Mouse (Mus musculus) C2C12 (cell line): ENCODE results near the gene Ncapd2.

Experiments used
- CEBPB ChIP-seq: IDR thresholded peaks from one replicate; pipeline ENCODE4 v1.6.1; 2011; ENCODE audit warnings: low read depth, mild to moderate bottlenecking, control low read depth, moderate library complexity
- CTCF ChIP-seq: IDR thresholded peaks from one replicate; pipeline ENCODE4 v1.5.1; 2011; ENCODE audit not compliant: control insufficient read depth, insufficient read depth, insufficient read length
- MAX ChIP-seq: IDR thresholded peaks from one replicate; pipeline ENCODE4 v1.6.1; 2011; ENCODE audit warnings: mild to moderate bottlenecking, control low read depth
- MYOD1 ChIP-seq: IDR thresholded peaks from one replicate; pipeline ENCODE4 v1.6.1; 2011; ENCODE audit warnings: low read depth; ENCODE audit not compliant: control insufficient read depth, insufficient read length
- MYOG ChIP-seq: IDR thresholded peaks from one replicate; pipeline ENCODE4 v1.6.1; 2011; ENCODE audit not compliant: control insufficient read depth, insufficient read length; ENCODE audit errors: extremely low read depth
- USF1 ChIP-seq: IDR thresholded peaks from one replicate; pipeline ENCODE4 v1.6.1; 2011; ENCODE audit warnings: low read depth, mild to moderate bottlenecking, control low read depth, moderate library complexity

- TF ChIP-seq MYOG (no peak), CTCF (no peak), USF1 (no peak), MAX (no peak), MYOD1 (no peak), CEBPB (no peak)
These were observed 27.5 kb downstream of the Ncapd2 start for GRCm38 (mm10) chr6:125163801-125164657.
